Mouse (Mus musculus): ENCODE measurements around the gene Acta1. TPM values are rescaled to one million over a fixed set of nuclear protein-coding genes. Genes with fewer than 3 reads are reported as not detected.

The Acta1 gene
- polyA plus RNA-seq, 1 experiment from 2014 or later = 241 TPM

- WGBS = 84% methylated on average over 7 of the region's 7 CpGs
- peaks cover 53% of the 10 kb centered on the region for H3K36me3 ChIP-seq (ENCODE audit: control insufficient read depth, insufficient read depth, low read length)
Measured at GRCm38 (mm10) chr8:123899366-123899765, 4.8 kb upstream of the Acta1 start.

GRCm38 (mm10) chr8:123898576-123898975 is 4.0 kb upstream of the Acta1 start:
- H3K9me3 ChIP-seq (ENCODE audit: control insufficient read depth, low read length) = no peaks in the 10 kb centered on the region
- H3K4me1 ChIP-seq (ENCODE audit: control insufficient read depth in 2 of 2, insufficient read depth in 2 of 2, low read length in 2 of 2) = peaks cover 4 to 13% of the 10 kb centered on the region in 2 experiments
- WGBS = 82% methylated on average over 5 of the region's 5 CpGs
- no peak for ATAC-seq (ENCODE audit: insufficient number of reproducible peaks, insufficient read depth, low FRiP score, low read depth)
- H3K27me3 ChIP-seq (ENCODE audit: control insufficient read depth, insufficient read depth, low read length) = peaks cover 26% of the 10 kb centered on the region
- H3K36me3 ChIP-seq (ENCODE audit: control insufficient read depth, insufficient read depth, low read length) = peaks cover 45% of the 10 kb centered on the region
- no peak overlapping the region for H3K9ac ChIP-seq (ENCODE audit: low read length)
- H3K27ac ChIP-seq (replicated peaks in 1 of 2; ENCODE audit: control insufficient read depth in 1 of 2, insufficient read depth in 1 of 2, low read depth in 2 of 2, low read length in 2 of 2) = no peak overlapping the region
- no peak overlapping the region for H3K4me3 ChIP-seq (ENCODE audit: control insufficient read depth in 1 of 2, insufficient read depth in 1 of 2, low read depth in 1 of 2, low read length in 2 of 2)
- no peak overlapping the region for H3K4me2 ChIP-seq (ENCODE audit: low read length)

More at GRCm38 (mm10) chr8:123899366-123899765, 4.8 kb upstream of the Acta1 start:
- H3K4me1 ChIP-seq (ENCODE audit: control insufficient read depth in 2 of 2, insufficient read depth in 2 of 2, low read length in 2 of 2) = peaks cover 4 to 9% of the 10 kb centered on the region in 2 experiments
- no peak overlapping the region for H3K27ac ChIP-seq (replicated peaks in 1 of 2; ENCODE audit: control insufficient read depth in 1 of 2, insufficient read depth in 1 of 2, low read depth in 2 of 2, low read length in 2 of 2)
- H3K4me2 ChIP-seq (ENCODE audit: low read length) = no peak overlapping the region
- H3K27me3 ChIP-seq (ENCODE audit: control insufficient read depth, insufficient read depth, low read length) = peaks cover 18% of the 10 kb centered on the region
- no peaks in the 10 kb centered on the region for H3K9me3 ChIP-seq (ENCODE audit: control insufficient read depth, low read length)
- H3K4me3 ChIP-seq (ENCODE audit: control insufficient read depth in 1 of 2, insufficient read depth in 1 of 2, low read depth in 1 of 2, low read length in 2 of 2) = no peak overlapping the region
- H3K9ac ChIP-seq (ENCODE audit: low read length) = no peak overlapping the region
- ATAC-seq (ENCODE audit: insufficient number of reproducible peaks, insufficient read depth, low FRiP score, low read depth) = no peak

GRCm38 (mm10) chr8:123896774-123897173 is 2.2 kb upstream of the Acta1 start:
- H3K4me1 ChIP-seq (ENCODE audit: control insufficient read depth in 2 of 2, insufficient read depth in 2 of 2, low read length in 2 of 2) = peaks cover 11 to 22% of the 10 kb centered on the region in 2 experiments
- H3K27me3 ChIP-seq (ENCODE audit: control insufficient read depth, insufficient read depth, low read length) = peaks cover 44% of the 10 kb centered on the region
- H3K27ac ChIP-seq (replicated peaks in 1 of 2; ENCODE audit: control insufficient read depth in 1 of 2, insufficient read depth in 1 of 2, low read depth in 2 of 2, low read length in 2 of 2) = no peak overlapping the region
- no peak overlapping the region for H3K4me3 ChIP-seq (ENCODE audit: control insufficient read depth in 1 of 2, insufficient read depth in 1 of 2, low read depth in 1 of 2, low read length in 2 of 2)
- peaks cover 27% of the 10 kb centered on the region for H3K36me3 ChIP-seq (ENCODE audit: control insufficient read depth, insufficient read depth, low read length)
- no peaks in the 10 kb centered on the region for H3K9me3 ChIP-seq (ENCODE audit: control insufficient read depth, low read length)
- no peak overlapping the region for H3K4me2 ChIP-seq (ENCODE audit: low read length)
- no peak overlapping the region for H3K9ac ChIP-seq (ENCODE audit: low read length)
- WGBS = 52% methylated on average over 10 of the region's 10 CpGs
- no peak for ATAC-seq (ENCODE audit: insufficient number of reproducible peaks, insufficient read depth, low FRiP score, low read depth)

GRCm38 (mm10) chr8:123896366-123896761 is 1.8 kb upstream of the Acta1 start:
- Histone ChIP-seq H3K9ac (ENCODE audit: low read length) (no peak overlapping the region), H3K4me3 (ENCODE audit: control insufficient read depth in 1 of 2, insufficient read depth in 1 of 2, low read depth in 1 of 2, low read length in 2 of 2) (no peak overlapping the region), H3K4me1 (ENCODE audit: control insufficient read depth in 2 of 2, insufficient read depth in 2 of 2, low read length in 2 of 2) (peaks cover 11 to 22% of the 10 kb centered on the region in 2 experiments), H3K4me2 (ENCODE audit: low read length) (no peak overlapping the region), H3K27ac (replicated peaks in 1 of 2; ENCODE audit: control insufficient read depth in 1 of 2, insufficient read depth in 1 of 2, low read depth in 2 of 2, low read length in 2 of 2) (no peak overlapping the region), H3K27me3 (ENCODE audit: control insufficient read depth, insufficient read depth, low read length) (peaks cover 47% of the 10 kb centered on the region), H3K9me3 (ENCODE audit: control insufficient read depth, low read length) (no peaks in the 10 kb centered on the region), H3K36me3 (ENCODE audit: control insufficient read depth, insufficient read depth, low read length) (peaks cover 23% of the 10 kb centered on the region)
- 62% methylated on average over 14 of the region's 14 CpGs for WGBS
- ATAC-seq (ENCODE audit: insufficient number of reproducible peaks, insufficient read depth, low FRiP score, low read depth) = no peak

- no peak for ATAC-seq (ENCODE audit: insufficient number of reproducible peaks, insufficient read depth, low FRiP score, low read depth)
- H3K27ac ChIP-seq (replicated peaks in 1 of 2; ENCODE audit: control insufficient read depth in 1 of 2, insufficient read depth in 1 of 2, low read depth in 2 of 2, low read length in 2 of 2) = no peak overlapping the region
- H3K36me3 ChIP-seq (ENCODE audit: control insufficient read depth, insufficient read depth, low read length) = peaks cover 20% of the 10 kb centered on the region
- peaks cover 11 to 22% of the 10 kb centered on the region in 2 experiments for H3K4me1 ChIP-seq (ENCODE audit: control insufficient read depth in 2 of 2, insufficient read depth in 2 of 2, low read length in 2 of 2)
- 54% methylated on average over 9 of the region's 9 CpGs for WGBS
- H3K4me3 ChIP-seq (ENCODE audit: control insufficient read depth in 1 of 2, insufficient read depth in 1 of 2, low read depth in 1 of 2, low read length in 2 of 2) = no peak overlapping the region
- H3K9ac ChIP-seq (ENCODE audit: low read length) = no peak overlapping the region
- no peak overlapping the region for H3K4me2 ChIP-seq (ENCODE audit: low read length)
- peaks cover 51% of the 10 kb centered on the region for H3K27me3 ChIP-seq (ENCODE audit: control insufficient read depth, insufficient read depth, low read length)
- no peaks in the 10 kb centered on the region for H3K9me3 ChIP-seq (ENCODE audit: control insufficient read depth, low read length)
Measured at GRCm38 (mm10) chr8:123895680-123896365, 1.3 kb upstream of the Acta1 start.

GRCm38 (mm10) chr8:123895230-123895629 is 679 bp upstream of the Acta1 start:
- Histone ChIP-seq H3K4me2 (ENCODE audit: low read length) (no peak overlapping the region), H3K27me3 (ENCODE audit: control insufficient read depth, insufficient read depth, low read length) (peaks cover 57% of the 10 kb centered on the region), H3K4me1 (ENCODE audit: control insufficient read depth in 2 of 2, insufficient read depth in 2 of 2, low read length in 2 of 2) (peaks cover 11 to 22% of the 10 kb centered on the region in 2 experiments), H3K9ac (ENCODE audit: low read length) (no peak overlapping the region), H3K4me3 (ENCODE audit: control insufficient read depth in 1 of 2, insufficient read depth in 1 of 2, low read depth in 1 of 2, low read length in 2 of 2) (no peak overlapping the region), H3K27ac (replicated peaks in 1 of 2; ENCODE audit: control insufficient read depth in 1 of 2, insufficient read depth in 1 of 2, low read depth in 2 of 2, low read length in 2 of 2) (no peak overlapping the region), H3K9me3 (ENCODE audit: control insufficient read depth, low read length) (no peaks in the 10 kb centered on the region), H3K36me3 (ENCODE audit: control insufficient read depth, insufficient read depth, low read length) (peaks cover 14% of the 10 kb centered on the region)
- 78% methylated on average over 4 of the region's 4 CpGs for WGBS
- ATAC-seq (ENCODE audit: insufficient number of reproducible peaks, insufficient read depth, low FRiP score, low read depth) = no peak

GRCm38 (mm10) chr8:123893413-123893812 is 1.1 kb downstream of the Acta1 start:
- peaks cover 63% of the 10 kb centered on the region for H3K27me3 ChIP-seq (ENCODE audit: control insufficient read depth, insufficient read depth, low read length)
- WGBS = 58% methylated on average over 11 of the region's 11 CpGs
- H3K27ac ChIP-seq (replicated peaks in 1 of 2; ENCODE audit: control insufficient read depth in 1 of 2, insufficient read depth in 1 of 2, low read depth in 2 of 2, low read length in 2 of 2) = no peak overlapping the region
- no peaks in the 10 kb centered on the region for H3K9me3 ChIP-seq (ENCODE audit: control insufficient read depth, low read length)
- H3K4me2 ChIP-seq (ENCODE audit: low read length) = no peak overlapping the region; the same call in 1 of the 2 replicates
- H3K4me3 ChIP-seq (ENCODE audit: control insufficient read depth in 1 of 2, insufficient read depth in 1 of 2, low read depth in 1 of 2, low read length in 2 of 2) = no peak overlapping the region
- no peak for ATAC-seq (ENCODE audit: insufficient number of reproducible peaks, insufficient read depth, low FRiP score, low read depth)
- peaks cover 11 to 22% of the 10 kb centered on the region in 2 experiments for H3K4me1 ChIP-seq (ENCODE audit: control insufficient read depth in 2 of 2, insufficient read depth in 2 of 2, low read length in 2 of 2)
- H3K36me3 ChIP-seq (ENCODE audit: control insufficient read depth, insufficient read depth, low read length) = peaks cover under 1% of the 10 kb centered on the region
- no peak overlapping the region for H3K9ac ChIP-seq (ENCODE audit: low read length)
